Mouse (Mus musculus) heart, postnatal 0 days (tissue): ENCODE measurements around the gene Slc6a9.

Experiments used
- CTCF ChIP-seq: IDR thresholded peaks from 2 replicates; pipeline ENCODE4 v1.5.1; 2016; ENCODE audit warnings: antibody characterized with exemption, control low read depth, low read depth
- EP300 ChIP-seq: IDR thresholded peaks from 2 replicates; pipeline ENCODE4 v1.6.1; 2016; ENCODE audit warnings: antibody characterized with exemption, low read depth

DNA sequence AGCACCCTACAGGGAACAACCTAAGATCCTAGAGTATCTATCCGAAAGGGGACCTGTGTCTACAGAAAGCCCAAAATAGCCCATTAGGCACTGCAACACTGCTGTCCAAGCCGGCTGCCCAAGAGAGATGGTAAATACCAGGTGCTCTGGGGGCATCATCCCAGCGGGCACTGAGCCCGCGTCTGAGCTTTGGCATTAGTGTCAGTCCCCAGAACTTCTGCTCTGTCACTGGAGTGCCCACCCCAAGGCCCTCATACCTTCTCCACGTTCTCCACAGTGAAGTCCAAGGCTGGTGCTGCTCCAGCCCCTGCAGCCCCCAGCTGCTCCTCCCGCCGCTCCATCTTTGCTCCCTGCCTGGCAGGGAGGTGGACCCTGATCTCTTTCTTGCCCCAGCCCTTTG, 79.7 kb downstream of the Slc6a9 start:
- TF ChIP-seq CTCF (no peak), EP300 (no peak)
